Mouse (Mus musculus) midbrain, embryonic 15.5 days (tissue): Measurements from ENCODE around the gene Amy2a3. TPM values are rescaled to one million over a fixed set of nuclear protein-coding genes. Genes with fewer than 3 reads are reported as not detected.
"Not testable (repeated sequence)": the region's sequence is repeated elsewhere in the genome, so short reads cannot be mapped to it uniquely, and the experiment has no call there.

Source experiments
- ATAC-seq: fragments of 200-750 bp; cut with Nextera tagmentation; replicated peaks from 2 replicates; pipeline ENCODE4 v1.8.0; 2017; ENCODE audit warnings: moderate TSS enrichment
- H3K27ac ChIP-seq: fragments of 300-500 bp; sonication (generic); 2 replicates; pipeline ENCODE4 v1.5.1; 2015; ENCODE audit warnings: mild to moderate bottlenecking, inconsistent platforms
- H3K27me3 ChIP-seq: fragments of 300-500 bp; sonication (generic); replicated peaks from 2 replicates; pipeline ENCODE4 v1.6.1; 2015; ENCODE audit warnings: inconsistent platforms
- H3K36me3 ChIP-seq: fragments of 300-500 bp; sonication (generic); replicated peaks from 2 replicates; pipeline ENCODE4 v1.6.1; 2015; ENCODE audit warnings: inconsistent platforms
- H3K4me1 ChIP-seq: fragments of 300-500 bp; sonication (generic); 2 replicates; pipeline ENCODE4 v1.6.1; 2015; ENCODE audit warnings: inconsistent platforms
- H3K4me2 ChIP-seq: fragments of 300-500 bp; sonication (generic); 2 replicates; pipeline ENCODE4 v1.6.1; 2015; ENCODE audit warnings: inconsistent platforms, mild to moderate bottlenecking, moderate library complexity
- H3K4me3 ChIP-seq: fragments of 300-500 bp; sonication (generic); 2 replicates; pipeline ENCODE4 v1.5.1; 2015; ENCODE audit warnings: mild to moderate bottlenecking, inconsistent platforms
- H3K9ac ChIP-seq: fragments of 300-500 bp; sonication (generic); 2 replicates; pipeline ENCODE4 v1.6.1; 2015; ENCODE audit warnings: mild to moderate bottlenecking, inconsistent platforms
- H3K9me3 ChIP-seq: fragments of 300-500 bp; sonication (generic); 2 replicates; pipeline ENCODE4 v1.6.1; 2016; ENCODE audit warnings: inconsistent platforms
- WGBS: fragments of 180-500 bp; shearing (Covaris S2); methylation state at CpG from one replicate; pipeline ENCODE4 v1.1.7; 2015; ENCODE audit warnings: mixed read lengths; 5-methylcytosine and 5-hydroxymethylcytosine counted together
- polyA plus RNA-seq: library from polyadenylated mRNA; unstranded; fragments of >200 nt; fragmentation: Nextera tagmentation; extraction: Ambion mirVana; gene quantifications from 2 replicates; pipeline ENCODE4 v1.2.1, GENCODE M21; 2015

The Amy2a3 gene
- 0.10 TPM in 1 of 2 replicates, not detected in the other for polyA plus RNA-seq

DNA sequence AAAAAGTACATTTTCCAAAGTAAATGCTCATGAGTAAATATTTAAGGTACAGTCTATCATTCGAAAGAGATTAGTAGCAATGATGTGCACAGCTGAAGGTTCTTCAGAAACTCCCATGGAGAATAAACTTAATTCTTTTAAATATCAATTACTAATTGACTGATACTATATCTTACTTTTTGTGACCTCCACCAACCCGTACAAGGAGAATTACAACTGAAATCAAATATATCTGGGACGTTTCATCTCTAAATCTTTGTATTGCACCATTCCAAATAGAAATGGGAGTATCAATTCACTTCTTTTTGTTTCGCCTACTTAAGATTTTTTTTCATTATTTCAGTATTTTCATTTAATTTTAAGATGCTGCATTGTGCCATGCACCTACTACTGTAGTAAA is at the start of gene Amy2a3:
Gene Amy2a3, minus strand, starts transcription at position 101 of the 400 bp plus-strand sequence.
- H3K27me3 ChIP-seq, H3K9me3 ChIP-seq, H3K4me3 ChIP-seq, ATAC-seq, H3K9ac ChIP-seq, H3K27ac ChIP-seq, H3K4me1 ChIP-seq, H3K36me3 ChIP-seq, H3K4me2 ChIP-seq: not testable (repeated sequence)
- WGBS = no CpG with 5 or more reads among the region's 4 CpGs

DNA sequence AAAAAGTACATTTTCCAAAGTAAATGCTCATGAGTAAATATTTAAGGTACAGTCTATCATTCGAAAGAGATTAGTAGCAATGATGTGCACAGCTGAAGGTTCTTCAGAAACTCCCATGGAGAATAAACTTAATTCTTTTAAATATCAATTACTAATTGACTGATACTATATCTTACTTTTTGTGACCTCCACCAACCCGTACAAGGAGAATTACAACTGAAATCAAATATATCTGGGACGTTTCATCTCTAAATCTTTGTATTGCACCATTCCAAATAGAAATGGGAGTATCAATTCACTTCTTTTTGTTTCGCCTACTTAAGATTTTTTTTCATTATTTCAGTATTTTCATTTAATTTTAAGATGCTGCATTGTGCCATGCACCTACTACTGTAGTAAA is 32.7 kb upstream of the Amy2a3 start, which contains the start of gene Amy2a2:
Gene Amy2a2, minus strand, starts transcription at position 101 of the 400 bp plus-strand sequence.
- not testable (repeated sequence) for H3K4me2 ChIP-seq, H3K36me3 ChIP-seq, ATAC-seq, H3K9ac ChIP-seq, H3K27ac ChIP-seq, H3K4me1 ChIP-seq, H3K9me3 ChIP-seq, H3K27me3 ChIP-seq, H3K4me3 ChIP-seq
- WGBS = no CpG with 5 or more reads among the region's 4 CpGs

DNA sequence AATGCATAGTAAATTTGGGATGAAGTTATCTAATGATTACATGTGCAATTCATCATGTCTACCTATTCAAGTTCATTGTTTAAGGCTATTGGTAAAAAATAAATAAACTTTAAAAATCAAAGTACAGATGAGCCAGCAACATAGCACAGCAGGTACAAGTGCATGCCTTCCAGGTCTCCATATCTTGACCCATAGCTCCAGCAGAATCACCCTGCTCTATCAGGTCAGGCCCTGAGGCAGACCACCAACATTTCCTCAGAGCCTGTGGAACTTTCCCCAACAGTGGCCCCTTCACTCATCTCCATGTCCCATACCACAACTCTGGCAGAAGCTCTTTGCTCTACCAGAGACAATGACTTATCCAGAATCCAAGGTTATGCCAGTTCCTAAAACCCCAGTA is 21.6 kb upstream of the Amy2a3 start:
- not testable (repeated sequence) for H3K4me1 ChIP-seq, H3K4me3 ChIP-seq, H3K27ac ChIP-seq, H3K36me3 ChIP-seq, H3K4me2 ChIP-seq, H3K9me3 ChIP-seq, H3K27me3 ChIP-seq, H3K9ac ChIP-seq, ATAC-seq

DNA sequence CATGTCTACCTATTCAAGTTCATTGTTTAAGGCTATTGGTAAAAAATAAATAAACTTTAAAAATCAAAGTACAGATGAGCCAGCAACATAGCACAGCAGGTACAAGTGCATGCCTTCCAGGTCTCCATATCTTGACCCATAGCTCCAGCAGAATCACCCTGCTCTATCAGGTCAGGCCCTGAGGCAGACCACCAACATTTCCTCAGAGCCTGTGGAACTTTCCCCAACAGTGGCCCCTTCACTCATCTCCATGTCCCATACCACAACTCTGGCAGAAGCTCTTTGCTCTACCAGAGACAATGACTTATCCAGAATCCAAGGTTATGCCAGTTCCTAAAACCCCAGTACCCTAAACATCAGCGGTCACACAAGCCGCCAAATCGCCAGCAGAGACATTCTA is 10.9 kb downstream of the Amy2a3 start:
- H3K27ac ChIP-seq, H3K9ac ChIP-seq, ATAC-seq, H3K4me2 ChIP-seq, H3K9me3 ChIP-seq, H3K4me1 ChIP-seq, H3K36me3 ChIP-seq, H3K4me3 ChIP-seq, H3K27me3 ChIP-seq: not testable (repeated sequence)
- WGBS = no CpG with 5 or more reads among the region's 3 CpGs

DNA sequence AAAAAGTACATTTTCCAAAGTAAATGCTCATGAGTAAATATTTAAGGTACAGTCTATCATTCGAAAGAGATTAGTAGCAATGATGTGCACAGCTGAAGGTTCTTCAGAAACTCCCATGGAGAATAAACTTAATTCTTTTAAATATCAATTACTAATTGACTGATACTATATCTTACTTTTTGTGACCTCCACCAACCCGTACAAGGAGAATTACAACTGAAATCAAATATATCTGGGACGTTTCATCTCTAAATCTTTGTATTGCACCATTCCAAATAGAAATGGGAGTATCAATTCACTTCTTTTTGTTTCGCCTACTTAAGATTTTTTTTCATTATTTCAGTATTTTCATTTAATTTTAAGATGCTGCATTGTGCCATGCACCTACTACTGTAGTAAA is 32.5 kb downstream of the Amy2a3 start, which contains the start of gene Amy2a4:
Gene Amy2a4, minus strand, starts transcription at position 101 of the 400 bp plus-strand sequence.
- not testable (repeated sequence) for H3K27me3 ChIP-seq, H3K4me1 ChIP-seq, H3K36me3 ChIP-seq, H3K4me2 ChIP-seq, H3K4me3 ChIP-seq, H3K27ac ChIP-seq, ATAC-seq, H3K9me3 ChIP-seq, H3K9ac ChIP-seq
- no CpG with 5 or more reads among the region's 4 CpGs for WGBS

DNA sequence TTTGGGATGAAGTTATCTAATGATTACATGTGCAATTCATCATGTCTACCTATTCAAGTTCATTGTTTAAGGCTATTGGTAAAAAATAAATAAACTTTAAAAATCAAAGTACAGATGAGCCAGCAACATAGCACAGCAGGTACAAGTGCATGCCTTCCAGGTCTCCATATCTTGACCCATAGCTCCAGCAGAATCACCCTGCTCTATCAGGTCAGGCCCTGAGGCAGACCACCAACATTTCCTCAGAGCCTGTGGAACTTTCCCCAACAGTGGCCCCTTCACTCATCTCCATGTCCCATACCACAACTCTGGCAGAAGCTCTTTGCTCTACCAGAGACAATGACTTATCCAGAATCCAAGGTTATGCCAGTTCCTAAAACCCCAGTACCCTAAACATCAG is 43.6 kb downstream of the Amy2a3 start:
- not testable (repeated sequence) for H3K4me1 ChIP-seq, ATAC-seq, H3K36me3 ChIP-seq, H3K9me3 ChIP-seq, H3K4me2 ChIP-seq, H3K27ac ChIP-seq, H3K9ac ChIP-seq, H3K27me3 ChIP-seq, H3K4me3 ChIP-seq

DNA sequence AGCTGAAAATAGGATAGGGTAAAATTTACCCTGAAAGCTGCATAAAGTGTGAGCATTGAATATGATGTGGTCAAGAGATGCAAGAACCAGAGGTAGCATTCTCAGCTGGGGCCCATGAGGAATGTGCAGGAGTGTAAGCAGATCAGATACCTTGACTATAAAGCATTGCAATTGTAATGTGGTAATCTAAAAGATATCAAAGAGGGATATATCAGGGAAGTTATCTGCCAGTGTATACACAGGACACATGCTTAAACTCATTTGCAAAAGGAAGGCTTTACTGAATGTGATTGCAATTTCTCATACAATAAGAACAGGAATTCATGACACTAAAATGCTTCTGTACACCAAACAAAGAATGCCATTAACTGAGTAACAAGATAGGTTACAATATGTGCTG is 44.3 kb downstream of the Amy2a3 start:
- H3K36me3 ChIP-seq, H3K4me2 ChIP-seq, H3K9ac ChIP-seq, H3K27ac ChIP-seq, H3K9me3 ChIP-seq, ATAC-seq, H3K4me1 ChIP-seq, H3K4me3 ChIP-seq, H3K27me3 ChIP-seq: not testable (repeated sequence)

Other genes with a start within 250 kb of the Amy2a3 start
- gene Amy2a5, start 65.2 kb downstream of the Amy2a3 start, polyA plus RNA-seq = 0.05 and 0.43 TPM in 2 replicates
- 0.10 TPM in 1 of 2 replicates, not detected in the other for gene Amy2a4, start 32.6 kb downstream of the Amy2a3 start, polyA plus RNA-seq
- 0.10 TPM in 1 of 2 replicates, not detected in the other for gene Amy2a2, start 32.6 kb upstream of the Amy2a3 start, polyA plus RNA-seq
- gene Amy2a1, start 208.4 kb upstream of the Amy2a3 start, polyA plus RNA-seq = 2.1 TPM in 1 of 2 replicates, not detected in the other